Mouse (Mus musculus): ENCODE results near the gene Snx9.

Snx9 gene

DNA sequence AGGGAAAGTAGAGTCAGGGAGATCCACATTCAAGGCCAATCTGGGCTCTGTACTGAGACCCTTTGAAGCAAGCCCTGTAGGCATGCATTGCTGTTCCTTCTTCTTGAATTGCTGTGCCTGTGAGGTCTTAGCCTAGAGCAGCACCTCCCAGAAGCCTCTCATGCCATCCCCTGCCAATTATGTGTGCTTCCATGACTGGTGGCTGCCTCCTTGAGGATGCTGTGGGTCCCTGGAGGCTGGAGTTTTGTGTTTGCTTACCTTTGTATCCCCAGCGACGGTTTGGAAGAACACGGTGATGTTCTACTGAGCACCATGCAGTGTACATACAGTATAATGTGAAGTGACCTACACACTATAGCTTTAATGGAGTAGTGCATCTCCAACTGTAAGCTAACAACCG, 4.2 kb downstream of the Snx9 start:
- DNase-seq (ENCODE audit: low read depth), result no peak

DNA sequence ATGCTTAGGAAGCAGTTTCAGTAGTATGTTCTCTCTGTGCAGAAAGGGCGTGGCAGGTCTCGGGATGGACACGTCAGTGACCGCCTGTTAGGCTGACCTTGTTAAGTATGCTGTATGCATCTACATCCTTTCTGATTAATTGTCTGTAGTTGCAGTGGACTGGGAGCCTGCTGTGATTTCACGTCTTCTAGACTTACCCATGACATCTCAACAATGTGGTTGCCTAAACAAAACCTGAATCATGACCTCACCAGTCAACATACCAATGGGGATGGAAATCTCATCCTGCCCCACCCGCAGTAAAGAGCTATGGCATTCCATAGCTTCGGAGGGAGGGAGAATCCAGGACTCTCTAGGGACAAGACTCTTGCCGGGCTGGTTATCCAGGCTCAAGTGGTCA, 5.0 kb downstream of the Snx9 start:
- no peak for DNase-seq (ENCODE audit: low read depth)

DNA sequence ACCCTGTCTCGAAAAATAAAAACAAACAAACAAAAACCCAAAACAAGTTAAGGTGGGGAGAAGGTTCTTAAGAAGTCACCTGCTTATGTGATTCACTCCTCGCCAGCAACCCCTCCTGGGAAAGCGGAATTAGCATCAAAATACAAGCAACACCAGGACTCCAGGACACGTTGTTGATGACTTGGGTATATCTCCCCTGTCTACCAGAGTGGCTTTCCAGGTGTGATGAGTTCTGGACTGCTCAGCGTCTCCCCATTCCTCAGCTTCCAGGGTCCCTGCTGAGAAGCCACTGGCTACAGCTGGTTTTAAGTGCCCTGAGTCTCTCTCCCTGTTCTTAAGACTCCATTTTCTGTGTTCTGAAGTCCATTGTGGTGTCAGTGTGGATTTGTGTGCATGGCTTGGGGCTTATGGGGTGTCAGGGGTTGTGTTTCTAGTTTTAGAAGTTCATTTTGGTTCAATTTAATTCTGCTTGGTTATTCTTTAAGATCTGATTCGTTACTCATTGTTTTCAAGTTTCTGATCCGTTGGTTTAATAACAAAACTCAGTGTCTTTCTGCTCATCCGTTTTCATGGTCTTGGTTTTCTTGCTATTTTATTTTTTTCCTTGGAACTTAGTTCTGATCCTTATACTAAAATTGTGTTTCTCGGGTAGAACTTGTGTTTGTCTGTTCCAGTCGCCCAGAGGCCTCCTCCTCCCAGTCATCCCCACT, 7.7 kb downstream of the Snx9 start:
- DNase-seq (ENCODE audit: low read depth), result no peak

DNA sequence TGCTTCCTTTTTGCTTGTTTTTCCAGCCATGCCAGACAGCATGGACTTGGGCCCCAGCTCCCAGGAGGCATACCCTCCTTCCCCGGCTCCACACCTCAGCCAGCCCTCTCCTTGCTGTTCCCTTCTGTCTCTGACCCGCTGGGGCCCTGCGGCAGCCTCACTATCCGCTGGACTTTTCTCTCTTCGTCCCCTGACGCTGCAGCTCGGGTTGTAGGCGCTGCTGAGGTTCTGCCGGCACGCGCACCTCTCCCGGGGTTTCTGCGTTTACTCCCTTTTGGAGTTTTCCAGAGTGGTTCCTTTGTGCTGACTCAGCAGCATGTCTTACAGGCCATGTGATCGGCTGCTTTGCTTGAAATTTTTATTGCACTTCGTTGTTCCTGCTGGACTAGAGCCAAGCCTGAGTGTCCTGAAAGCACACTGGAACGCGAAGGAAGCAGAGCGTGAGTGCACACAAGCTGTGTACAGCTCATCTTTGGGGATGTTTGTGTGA, 8.3 kb downstream of the Snx9 start:
- no peak for DNase-seq (ENCODE audit: low read depth)

DNA sequence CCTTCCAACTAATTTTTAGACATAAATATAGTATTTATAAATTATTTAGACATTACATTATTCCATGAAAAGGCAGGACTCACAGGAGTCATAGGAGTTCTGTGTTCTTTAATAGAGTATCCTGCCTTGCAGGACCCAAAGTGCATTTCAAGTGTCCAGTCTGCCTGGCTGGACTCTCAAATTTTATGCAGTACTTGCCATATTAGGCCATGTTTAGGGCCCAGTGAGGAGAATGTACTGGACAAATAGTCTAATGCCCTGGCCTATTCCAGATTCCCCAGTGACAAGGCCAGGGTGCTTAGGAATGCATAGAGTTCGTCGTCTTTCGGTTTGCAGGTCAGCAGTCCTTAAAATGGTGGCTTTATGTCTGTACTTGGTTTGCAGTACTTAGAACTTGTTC, 8.9 kb downstream of the Snx9 start:
- DNase-seq (ENCODE audit: low read depth), result no peak

DNA sequence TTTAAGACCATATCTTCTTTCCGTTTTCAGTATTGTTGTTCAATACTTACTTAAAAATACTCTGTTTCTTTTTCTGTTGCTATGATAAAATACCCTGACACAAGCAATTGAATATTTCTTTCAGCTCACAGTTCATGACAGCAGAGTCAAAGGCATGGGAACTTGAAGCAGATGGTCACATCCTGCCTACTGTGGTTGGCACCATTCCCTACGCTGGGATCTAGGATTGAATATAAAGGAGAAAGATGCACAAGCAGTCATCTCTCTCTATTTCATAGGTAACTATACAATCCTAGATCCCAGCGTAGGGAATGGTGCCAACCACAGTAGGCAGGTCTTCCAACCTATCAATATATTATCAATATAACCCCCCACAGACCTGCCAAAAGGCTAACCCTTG, 9.3 kb downstream of the Snx9 start:
- DNase-seq (ENCODE audit: low read depth), result no peak

DNA sequence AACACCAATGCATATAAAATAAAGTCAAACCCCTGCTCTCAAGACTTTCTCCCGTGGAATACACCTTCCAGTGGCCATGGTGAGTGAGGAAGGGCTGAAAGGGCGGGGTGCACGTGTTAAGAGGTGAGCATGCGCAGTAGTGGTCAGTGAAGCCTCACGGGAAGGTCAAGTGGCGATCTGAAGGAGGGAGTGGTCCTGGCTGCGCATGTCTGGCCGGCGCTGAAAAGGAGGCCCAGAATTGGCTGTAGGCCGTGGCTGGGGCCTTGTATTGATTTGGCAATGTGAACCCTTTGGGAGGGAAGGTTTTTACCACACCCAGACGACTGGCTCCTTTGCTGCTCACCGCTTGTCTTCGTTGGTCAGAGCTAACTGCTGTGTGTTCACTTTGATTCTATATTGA, 12.8 kb downstream of the Snx9 start:
- no peak for DNase-seq (ENCODE audit: low read depth)

DNA sequence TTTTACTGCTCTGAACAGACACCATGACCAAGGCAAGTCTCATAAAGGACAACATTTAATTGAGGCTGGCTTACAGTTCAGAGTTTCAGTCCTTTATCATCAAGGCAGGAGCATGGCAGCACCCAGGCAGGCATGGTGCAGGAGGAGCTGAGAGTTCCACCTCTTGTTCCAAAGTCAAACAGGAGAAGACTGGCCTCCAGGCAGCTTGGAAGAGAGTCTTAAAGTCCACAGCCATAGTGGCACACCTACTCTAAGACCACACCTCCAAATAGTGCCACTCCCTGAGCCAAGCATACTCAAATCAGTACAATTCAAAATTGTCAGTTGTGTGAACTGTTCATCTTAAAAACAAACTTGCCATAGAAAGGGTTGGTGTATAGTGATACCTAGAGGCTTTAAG, 14.4 kb downstream of the Snx9 start:
- no peak for DNase-seq (ENCODE audit: low read depth)

DNA sequence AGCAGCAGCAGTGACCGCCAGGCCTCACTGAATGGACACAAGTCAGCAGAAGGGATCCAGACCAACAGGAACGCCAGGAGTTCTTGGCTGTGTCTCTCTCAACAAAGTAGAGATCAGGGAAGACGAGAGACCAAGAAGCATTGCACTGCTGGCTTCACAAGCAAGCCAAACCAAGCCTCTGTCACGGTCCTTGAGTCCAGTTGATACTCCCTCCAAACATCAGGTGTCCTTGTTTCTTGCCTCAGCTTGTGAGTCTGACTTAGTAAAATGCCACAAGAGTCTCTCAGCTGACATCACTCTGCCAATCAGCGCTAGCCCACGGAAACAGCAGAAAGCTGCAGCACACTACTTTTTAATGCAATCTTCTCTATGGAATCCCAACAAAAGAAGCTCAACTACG, 15.3 kb downstream of the Snx9 start:
- DNase-seq (ENCODE audit: low read depth), result no peak

DNA sequence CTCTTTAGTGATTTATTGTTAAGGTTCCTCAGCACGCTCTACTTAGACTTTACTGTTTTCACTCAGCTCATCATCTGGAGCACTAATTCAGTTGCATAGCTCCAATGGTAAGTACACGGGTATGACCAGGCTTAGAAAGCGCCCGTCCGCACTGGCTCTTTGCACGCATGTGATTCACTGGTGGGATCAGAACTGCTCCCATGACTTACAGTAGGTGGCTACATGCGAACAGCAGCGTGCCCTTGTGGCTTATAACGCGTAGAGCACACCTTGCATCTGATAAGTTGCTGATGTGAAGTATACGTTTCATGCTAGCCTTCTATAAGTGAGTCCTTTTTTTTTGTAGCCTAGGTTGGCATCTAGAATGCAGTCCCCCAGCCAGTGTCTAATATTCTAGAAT, 16.1 kb downstream of the Snx9 start:
- no peak for DNase-seq (ENCODE audit: low read depth)

DNA sequence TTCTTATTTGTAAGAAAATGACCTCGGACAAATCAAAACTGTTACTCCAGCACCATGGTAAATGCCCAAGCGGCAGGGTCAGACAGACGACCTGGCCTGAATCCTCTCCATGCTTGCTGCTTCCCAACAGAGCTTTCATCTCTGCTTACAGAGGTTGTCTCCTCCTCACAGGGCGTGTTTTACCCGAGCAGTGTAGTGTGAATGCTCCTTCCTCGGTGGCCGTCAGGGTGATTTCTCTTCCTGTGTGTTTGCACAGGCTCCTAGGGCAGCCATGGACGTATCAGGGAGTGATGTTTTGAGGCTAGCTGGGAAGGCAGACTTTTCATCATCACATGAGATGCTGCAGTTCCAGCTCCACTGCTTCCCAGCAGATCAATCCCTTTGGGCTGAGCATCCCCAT, 17.1 kb downstream of the Snx9 start:
- DNase-seq (ENCODE audit: low read depth), result no peak

DNA sequence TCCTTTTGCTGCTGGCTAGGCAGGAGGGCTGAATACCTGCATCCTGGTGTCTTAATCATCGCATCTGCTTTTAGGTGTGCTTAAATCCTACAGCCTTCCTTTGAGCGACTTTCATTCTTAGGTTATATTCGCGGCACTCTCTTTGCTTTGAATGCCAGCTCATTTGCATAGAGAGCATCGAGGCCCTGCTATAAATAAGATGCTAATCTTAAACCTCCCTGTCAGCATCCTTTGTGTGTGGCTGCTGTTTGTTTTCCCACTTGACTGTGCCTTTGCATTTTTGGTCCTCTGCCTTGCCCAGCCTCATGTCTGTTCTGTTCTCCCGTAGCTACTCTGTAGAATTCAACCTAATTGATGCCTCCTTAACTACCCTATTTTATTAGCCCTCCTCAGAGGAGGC, 21.2 kb downstream of the Snx9 start:
- DNase-seq (ENCODE audit: low read depth), result no peak

DNA sequence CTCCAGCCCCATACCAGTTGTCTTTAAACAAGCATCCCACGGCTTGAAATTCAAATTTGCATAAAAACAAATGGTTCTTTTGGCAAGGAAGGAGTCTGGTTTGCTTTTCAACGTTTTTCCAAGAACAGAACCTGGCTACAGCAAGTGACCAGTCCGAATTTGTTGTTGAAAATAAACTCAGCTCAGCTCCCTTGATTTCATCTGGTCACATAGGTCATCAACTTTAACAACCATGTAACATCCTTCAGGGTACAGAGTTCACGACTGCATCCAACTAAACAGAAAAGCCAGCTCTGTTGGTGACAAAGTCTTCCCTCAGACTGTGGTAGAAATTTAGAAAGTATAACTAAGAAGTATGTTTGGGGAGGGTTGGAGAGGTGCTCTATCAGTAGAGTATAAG, 21.7 kb downstream of the Snx9 start:
- DNase-seq (ENCODE audit: low read depth), result no peak

DNA sequence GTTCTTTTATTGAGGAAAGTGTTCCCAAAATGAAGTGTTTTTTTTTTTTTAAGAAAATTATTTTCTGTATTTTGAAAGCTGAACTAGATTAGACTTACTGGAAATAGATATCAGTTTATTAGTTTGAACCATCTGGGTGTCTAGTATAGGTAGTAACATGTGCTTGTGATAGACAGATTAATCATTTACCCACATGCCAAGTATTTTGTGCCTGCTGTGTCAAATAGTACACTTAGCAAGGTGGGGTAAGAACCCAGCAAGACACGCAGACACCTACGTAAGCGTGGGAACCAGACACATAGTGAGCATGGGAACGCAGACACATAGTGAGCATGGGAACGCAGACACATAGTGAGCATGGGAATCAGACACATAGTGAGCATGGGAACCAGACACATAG, 22.6 kb downstream of the Snx9 start:
- no peak for DNase-seq (ENCODE audit: low read depth)

DNA sequence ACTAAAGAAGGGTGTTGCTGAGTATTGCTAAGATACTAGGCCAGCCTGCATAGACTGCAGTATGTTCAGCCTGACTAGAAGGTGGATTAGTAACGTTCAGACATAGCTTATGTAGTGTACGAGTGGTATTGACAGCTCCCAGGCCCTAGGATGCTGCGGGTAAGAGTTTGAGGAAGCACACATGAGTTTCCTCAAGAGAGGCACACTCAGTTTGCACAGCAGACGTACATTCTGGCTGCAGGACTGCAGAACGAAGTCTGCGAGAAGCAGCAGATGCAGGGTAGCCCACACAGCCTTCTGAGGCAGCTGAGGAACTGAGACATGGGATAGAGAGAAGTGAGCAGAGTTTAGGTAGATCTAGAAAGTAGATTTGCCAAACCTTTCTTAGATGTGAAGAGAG, 26.3 kb downstream of the Snx9 start:
- DNase-seq (ENCODE audit: low read depth), result no peak

DNA sequence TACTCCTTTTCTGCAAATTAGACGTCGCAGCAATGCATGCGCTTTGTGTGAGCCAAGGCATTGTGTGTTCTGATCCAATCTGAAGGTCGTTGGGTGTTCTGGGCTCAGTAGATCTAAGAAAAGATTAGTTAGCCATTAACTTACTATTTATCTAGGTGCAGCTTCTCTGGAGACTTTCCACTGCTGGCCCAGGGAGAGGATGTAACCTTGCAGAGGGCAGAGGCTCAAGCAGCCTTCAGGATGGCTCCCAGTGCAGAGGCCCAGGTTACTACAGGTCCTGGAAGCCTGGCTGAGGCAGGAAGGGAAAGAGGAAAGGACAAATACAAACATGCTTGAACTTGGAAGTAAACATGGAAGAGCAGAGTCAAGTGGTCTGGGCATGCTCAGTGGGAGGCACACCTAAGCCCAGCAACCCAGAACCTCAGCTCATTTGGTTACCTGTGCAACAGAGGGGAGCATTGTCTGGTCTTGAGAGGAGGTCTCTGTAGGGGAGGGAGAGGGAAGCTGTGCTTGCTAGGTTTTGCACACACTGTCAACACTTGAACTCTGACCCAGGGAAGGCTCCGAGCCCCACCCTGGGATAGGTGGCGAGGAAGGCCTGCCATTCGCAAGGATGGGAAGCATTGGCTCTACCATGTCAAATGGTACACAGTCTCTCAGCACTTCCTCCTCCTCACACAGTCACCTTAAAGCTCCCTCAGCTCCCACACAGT, 27.3 kb downstream of the Snx9 start:
- no peak for DNase-seq (ENCODE audit: low read depth)

DNA sequence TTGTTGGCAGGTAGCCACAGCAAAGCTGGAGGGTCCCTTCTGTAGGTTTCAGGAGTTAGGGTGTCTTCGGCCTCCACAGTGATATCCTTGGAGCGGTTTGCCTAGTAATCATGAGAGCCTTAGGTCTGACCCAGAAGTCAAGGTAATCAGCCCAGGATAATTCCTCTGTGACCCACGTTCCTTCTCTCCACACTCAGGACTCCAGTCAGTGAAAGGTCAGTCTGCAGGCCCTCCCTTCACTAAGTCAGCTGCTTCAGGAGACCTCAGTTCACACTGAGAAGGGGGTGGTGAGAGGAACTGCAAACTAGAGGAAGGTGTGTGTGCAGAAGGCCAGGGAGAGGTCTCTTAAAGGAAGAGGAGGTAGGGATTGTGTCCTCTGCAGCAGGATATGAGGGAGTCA, 28.3 kb downstream of the Snx9 start:
- DNase-seq (ENCODE audit: low read depth), result no peak

DNA sequence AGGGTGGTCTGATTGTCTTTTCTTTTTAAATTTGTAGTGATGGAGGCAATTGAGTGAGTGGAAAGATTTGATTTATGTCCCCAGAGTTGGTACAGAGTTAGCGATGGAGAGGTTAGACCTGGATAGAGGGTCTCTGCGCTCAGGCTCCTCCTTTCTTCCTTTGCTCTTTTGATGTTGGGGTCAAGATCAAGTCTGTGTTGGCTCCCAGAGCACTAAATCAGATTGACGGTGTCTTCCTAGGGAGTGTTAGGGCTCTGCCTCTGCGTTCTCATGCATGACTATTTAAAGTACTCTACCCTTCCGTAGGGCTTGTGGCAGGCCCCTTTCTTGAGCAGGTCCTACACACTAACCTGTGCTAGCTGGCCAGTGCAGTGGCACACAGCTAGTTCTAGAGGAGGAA, 28.9 kb downstream of the Snx9 start:
- DNase-seq (ENCODE audit: low read depth), result no peak

DNA sequence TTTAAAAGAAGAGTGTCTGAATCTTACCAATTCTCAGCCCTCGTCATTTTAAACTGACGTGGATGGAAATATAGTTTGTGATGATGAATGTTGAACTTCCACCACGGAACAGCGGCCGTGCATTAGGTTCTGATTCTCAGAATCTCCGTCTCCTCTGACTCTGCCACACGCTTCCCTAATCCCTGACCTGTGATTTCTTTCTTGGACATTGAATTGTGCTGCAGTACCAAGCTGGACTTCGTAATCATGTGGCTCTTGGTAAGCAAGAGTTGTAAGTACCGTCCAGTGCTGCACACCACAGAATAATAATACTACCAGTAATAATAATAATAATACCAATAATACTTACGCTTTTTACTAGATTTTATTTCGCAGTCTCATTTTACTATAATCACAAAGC, 29.6 kb downstream of the Snx9 start:
- no peak for DNase-seq (ENCODE audit: low read depth)

DNA sequence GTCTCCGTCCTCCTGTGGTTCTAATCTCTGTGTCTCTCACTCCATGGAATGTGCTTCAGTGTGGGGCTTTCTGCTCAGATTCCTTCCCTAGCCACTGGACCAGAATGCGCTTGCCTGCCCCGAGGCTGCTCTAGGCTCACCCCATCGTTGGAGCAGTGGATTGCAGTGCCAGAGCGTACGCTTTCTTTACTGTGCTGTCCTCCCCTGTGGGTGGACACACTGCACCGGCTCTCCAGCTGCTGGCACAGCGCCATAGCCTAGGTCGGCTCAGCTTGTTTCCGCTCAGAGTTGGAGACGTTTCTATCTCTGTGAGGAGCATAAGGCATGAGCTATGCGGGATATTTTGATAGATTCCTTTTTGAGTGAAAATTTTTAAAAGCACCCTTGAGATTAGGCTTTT, 31.4 kb downstream of the Snx9 start:
- no peak for DNase-seq (ENCODE audit: low read depth)

DNA sequence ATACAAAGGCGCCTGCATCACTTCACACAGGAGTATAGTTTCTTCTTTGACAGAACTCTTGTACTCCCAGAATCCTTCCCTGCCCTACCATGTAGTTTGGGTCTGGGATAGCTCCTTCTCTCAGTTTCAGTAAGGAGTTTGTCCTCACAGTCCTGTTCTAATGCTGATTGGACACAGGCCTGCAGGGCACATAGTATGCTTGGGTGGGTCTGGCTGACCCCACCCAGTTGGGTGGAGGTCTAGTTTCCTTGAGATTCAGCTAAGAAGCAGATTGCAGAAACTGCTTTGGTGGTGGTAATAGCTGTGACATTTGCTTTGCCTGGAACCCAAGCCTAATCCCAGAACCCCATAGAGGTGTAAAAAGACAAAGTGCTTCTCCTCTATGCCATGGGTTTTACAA, 33.4 kb downstream of the Snx9 start:
- no peak for DNase-seq (ENCODE audit: low read depth)

DNA sequence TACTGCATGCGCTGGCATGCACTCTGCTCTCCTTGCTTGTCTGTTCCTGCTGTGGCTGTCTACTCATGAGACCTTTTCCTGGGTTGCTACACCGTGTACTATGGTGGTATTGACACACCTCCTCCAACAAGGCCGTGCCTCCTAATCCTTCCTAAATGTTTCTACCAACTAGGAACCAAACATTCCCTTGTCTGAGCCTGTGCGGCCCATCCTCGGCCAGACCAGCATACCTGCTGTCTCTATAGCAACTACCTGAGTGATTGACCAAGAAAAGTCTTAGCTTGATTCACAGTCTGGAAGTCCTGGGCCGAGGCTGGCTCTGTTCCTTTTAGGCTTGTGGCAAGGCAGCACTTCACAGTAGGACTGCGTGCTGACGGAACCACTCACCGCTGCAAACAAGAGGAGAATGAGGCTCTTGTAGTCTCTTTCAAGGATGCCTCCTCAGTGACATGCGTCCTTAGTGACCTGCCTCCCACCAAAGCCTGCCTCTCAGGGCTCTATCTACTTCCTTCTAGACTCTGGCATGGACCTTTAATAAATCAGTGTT, 36.6 kb downstream of the Snx9 start:
- no peak for DNase-seq (ENCODE audit: low read depth)

DNA sequence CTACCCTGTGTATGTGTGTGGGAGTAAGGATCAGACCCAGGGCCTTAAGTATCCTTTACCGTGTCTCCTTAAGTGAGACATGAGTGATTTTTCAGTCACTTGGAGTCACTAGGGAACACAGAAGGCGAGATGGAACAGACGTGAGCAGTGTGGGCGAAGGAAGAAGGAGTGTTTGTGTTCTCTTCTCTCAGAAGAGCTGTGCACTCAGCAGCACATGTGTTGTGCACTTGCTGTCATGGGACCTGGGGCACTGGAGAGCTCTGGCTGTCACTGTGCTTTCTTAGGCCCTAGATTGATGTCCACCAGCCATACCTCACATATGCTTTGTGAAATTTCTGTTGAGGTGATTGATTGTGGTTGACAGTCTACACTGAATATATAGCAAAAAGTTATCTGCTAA, 37.7 kb downstream of the Snx9 start:
- DNase-seq (ENCODE audit: low read depth), result no peak

DNA sequence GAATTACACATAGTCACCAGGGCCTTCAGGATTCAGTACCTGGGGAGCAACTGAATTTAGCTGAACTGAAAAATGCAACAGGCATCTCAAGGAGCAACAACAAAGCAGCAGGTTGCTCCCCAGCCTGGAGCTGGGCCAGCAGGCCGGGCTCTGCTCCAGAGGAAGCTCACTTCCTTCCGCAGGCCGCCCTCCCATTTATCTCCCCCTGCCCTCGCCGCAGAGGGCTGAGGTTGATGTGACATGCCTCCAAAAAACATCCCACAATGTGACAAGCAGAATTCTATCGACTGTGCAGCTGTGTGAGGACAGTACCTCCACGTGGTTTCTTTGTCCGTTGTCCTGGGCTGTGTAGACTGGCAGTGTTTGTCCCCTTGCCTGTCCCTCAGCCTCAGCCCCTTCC, 44.3 kb downstream of the Snx9 start:
- DNase-seq (ENCODE audit: low read depth), result no peak

Measured in c-Kit-positive CD71-negative TER-119-negative erythroid progenitor cells, embryonic 14.5 days (primary cell).